Mouse (Mus musculus) CH12F3 (cell line): ENCODE measurements around the gene Aldh5a1.
"Not testable (repeated sequence)": the region's sequence is repeated elsewhere in the genome, so short reads cannot be mapped to it uniquely, and the experiment has no call there.

Experiments
- in situ Hi-C: fragments of 300-500 bp; cut with MboI; formaldehyde crosslinking; loops from 2 replicates; pipeline ENCODE4 v1.14.3; 2020; ENCODE audit warnings: low sequenced_read_pairs

Aldh5a1 gene

DNA sequence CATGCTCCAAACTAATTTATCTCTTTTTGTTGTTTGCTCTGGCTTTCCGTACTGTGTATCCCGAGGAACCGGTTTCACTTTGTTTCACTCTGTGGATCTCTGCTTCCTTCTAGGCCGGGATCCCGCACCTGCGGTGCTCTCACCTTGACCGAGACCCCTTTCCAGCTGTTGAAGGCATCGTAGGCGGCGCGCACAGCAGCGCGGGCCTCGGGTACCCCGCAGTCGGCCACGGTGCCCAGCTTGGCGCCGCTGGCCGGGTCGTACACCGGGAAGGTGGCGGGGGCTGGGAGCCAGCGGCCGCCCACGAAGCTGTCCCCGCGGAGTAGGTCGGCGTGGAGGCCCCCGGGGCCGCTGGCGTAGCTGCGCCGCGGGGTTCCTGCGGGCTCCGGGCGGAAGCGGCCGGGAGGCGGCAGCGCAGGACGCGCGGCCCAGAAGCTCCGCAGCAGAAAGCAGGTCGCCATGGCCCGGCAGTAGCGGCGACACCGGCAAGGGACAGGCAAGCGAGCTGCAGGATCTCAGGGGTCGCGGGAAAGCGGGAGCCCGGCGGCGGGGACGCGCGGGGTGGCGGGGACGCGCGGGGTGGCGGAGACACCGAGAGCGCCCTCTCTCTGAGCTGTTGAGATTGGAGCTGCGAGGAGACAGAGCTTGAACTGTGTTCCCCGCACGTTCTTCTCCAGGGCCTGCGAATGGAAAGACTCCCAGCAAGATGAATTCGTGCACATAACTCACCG, at the start of gene Aldh5a1:
Gene Aldh5a1, minus strand, starts transcription at position 554 of the 731 bp plus-strand sequence.
- in situ Hi-C loops: no loop called here

DNA sequence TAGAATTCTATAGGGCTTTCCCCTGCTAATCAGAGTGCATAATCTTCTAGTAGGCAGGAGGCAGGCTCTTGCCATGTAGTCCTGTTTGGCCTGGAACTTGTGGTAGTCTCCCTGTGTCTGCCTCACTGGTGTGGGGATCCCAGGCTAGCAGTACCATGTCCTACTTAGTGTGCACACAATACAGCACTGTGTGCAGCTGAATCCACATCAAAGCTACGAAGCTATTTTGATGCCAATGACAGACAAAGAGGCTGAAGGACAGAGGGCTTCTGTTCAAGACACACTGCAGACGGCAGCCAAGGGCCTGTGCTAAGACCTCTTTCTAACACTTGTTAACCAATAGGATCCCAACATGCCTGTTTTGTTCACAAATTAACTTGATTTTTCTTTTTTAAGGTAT, 48.0 kb upstream of the Aldh5a1 start:
- in situ Hi-C loops: no loop called here

DNA sequence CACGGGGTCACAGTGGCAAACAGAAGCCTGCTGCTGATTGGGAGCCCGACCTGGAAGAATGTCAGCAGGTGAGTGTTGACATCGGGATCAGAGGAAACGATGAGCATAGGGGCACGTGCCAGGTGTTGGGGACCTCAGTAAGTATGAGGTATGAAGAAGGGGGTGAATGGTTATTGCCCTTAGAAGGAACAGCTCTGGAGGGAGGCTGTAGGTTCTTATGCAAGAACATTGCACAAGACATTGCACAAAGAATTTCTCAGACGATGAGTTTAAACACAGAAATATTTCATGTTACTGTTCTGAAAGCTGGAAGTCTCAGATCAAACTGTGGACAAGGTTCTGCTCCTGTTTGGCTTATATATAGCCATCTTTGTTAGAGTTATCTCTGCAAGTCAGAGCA, 43.6 kb upstream of the Aldh5a1 start:
- in situ Hi-C loops: no loop called here

DNA sequence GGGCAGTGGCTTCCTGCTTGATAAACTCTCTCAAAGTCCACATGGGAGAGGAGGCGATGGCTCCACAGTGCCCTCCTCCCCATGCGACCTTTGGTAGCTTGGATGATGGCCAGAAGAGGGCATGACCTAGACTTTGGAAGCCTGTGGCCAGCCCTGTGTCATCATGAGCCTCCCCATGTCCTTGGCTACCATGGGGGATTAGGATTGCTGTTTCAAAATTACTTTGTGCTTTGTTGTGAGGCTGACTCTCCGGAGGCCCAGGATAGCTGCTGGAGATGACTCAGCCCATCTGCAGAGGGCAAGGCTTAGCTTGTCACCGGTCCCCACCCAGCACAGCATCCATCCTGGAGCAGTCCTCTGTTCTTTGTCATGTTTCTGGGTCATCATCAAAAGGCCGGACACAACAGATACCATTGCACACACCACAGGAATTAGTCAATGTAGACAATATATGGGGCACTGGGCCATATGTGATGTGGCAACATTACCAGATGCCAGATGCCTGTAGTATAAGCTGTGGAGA, 40.4 kb upstream of the Aldh5a1 start:
- in situ Hi-C loops: no loop called here

DNA sequence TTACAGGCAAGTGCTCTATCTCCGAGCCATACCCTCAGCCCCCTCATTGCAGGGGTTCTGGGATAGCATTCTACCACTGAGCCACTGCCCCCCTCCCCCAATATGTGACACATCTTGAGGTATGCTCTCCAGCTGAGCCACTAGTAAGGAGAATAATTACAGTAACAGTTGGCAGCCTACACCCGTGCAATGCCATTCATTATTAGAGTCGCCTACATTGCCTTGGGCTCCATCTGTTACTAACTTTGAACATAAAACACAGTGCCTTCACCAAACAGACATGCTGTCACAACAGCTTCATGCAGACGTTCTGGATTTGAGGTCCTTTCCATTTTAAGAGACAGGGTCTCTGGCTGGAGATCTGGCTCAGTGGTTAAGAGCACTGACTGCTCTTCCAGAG, 38.9 kb upstream of the Aldh5a1 start:
- in situ Hi-C loops: no loop called here

DNA sequence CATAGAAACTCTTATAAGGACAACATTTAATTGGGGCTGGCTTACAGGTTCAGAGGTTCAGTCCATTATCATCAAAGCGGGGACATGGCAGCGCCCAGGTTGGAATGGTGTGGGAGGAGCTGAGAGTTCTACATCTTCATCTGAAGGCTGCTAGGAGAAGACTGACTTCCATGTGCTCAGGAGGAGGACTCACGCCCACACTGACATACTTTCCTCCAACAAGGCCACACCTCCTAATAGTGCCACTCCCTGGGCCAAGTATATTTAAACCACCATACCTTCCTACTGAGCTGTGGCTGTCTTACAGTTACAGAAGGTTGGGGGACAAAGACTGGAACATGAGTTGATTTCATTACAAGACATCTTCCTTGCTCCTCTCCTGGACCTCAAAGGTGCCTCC, 34.3 kb upstream of the Aldh5a1 start:
- in situ Hi-C loops: not testable (repeated sequence)

DNA sequence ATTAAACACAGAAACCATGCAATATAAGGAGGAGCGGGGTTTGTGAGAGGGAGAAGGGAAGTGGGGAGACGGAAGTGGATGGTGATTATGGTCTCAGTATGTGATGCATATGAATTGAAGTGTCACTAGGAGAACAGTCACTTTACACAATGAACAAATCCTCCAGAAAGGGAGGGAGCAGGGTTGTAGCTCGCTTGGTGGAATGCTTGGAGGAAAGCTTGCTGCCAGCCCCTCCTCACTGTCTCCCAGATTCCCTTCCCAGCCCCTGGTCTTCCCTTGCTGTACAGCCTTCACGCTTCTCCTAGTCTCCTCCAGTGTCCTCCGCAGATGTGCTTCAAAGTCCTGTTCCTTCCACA, 28.4 kb upstream of the Aldh5a1 start:
- in situ Hi-C loops: no loop called here

DNA sequence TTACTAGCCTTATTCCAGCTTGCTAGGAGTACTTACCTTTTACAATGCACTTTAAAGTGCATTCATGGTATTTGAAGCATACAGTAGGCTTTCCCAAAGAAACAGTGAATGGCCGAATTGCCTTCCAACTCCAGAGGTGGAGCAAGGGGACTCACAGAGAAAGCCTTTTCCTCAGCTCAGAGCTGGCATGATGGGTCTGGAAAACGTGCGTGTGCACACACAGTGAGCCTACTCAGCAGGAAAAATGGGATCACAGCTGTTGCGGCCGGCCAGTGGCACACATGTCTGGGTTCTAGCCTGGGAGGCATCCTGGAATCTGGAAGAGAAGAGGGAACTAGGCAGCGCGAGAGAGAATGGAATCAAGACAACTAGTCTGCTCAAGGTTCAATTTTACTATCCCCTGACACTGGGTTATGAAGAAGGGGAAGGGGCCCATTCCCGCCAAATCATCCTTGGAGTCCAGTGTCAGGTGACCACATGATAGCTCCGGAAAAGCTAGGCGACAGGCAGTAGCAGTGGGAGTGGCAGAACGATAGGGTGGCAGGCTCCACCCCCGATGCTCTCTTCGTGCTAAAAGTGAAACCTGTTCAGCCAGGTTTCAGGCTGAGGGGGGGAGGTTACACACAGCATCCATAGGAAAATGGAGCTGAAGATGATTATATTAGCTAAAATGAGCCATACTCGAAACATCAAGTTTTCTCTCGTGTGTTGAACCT, 27.8 kb upstream of the Aldh5a1 start:
- in situ Hi-C loops: no loop called here

DNA sequence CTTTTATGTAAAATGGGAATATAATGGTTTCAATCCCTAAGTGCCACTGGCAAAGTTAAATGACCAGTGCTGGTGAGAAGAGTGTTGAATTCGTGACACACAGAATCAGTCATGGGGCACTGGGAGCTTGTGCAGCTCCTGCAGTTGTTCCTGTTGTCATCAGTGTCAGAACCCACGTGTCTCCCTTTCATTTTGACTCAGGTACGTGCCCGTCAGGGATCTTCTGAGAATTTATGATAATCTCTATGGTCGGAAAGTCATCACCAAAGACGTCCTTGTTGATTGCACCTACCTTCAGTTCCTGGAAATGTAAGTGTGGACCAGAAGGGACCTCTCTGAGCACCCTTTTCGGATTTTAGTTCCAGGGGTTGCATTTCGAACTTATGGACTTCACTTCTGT, 24.7 kb upstream of the Aldh5a1 start:
- in situ Hi-C loops: no loop called here

DNA sequence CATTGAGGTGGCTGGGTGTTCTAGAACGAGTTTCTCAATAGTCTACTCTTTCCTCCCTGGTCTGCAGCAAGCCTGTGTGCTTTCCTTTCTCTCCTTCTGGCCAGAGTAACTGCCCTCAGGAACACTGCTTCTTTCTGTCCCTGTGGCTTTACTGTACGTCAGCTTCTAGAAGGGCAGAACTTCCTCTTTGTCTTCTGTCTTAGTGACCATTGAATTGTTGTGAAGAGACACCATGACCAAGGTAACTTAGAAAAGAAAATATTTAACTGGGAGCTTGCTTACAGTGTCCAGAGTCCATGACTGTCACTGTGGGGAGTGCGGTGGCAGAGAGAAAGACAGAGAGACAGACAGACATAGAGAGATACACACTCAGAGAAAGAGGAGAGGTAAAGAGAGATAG, 22.6 kb upstream of the Aldh5a1 start:
- in situ Hi-C loops: no loop called here

DNA sequence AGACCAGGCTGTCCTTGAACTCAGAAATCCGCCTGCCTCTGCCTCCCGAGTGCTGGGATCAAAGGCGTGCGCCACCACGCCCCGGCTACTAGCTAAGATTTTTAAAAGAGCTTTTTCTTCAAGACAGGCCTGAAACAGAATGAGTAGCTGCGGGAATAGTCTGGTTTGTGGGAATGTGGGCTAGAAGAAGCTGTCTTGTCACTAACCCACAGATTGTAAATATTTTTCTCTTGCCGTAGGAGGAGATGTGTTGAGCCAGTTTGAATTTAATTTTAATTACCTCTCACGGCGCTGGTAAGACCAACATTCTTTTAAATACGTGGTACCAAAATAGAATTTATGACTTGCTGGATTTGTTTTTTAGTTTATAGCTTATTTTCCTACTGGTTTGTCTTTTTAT, 21.2 kb upstream of the Aldh5a1 start:
- in situ Hi-C loops: no loop called here

DNA sequence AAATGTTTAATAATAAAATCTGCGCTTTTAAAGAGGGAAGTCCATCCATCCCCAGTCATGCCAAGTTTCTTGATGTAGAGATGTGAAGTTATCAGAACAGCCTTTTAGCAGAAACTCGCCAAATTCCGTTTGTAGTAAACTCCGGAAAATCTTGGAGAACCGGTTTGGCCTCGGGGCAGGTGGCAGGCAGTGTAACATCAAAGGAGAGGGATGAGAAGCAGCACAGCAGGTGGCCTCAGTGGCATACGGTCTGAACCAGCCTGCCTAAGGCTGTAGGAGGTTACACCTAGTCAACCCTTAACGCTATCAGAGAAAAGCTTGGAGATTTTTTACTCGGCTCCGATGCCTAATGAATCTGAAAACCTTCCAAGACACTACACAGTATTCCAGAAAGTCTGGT, 18.0 kb upstream of the Aldh5a1 start:
- in situ Hi-C loops: no loop called here

DNA sequence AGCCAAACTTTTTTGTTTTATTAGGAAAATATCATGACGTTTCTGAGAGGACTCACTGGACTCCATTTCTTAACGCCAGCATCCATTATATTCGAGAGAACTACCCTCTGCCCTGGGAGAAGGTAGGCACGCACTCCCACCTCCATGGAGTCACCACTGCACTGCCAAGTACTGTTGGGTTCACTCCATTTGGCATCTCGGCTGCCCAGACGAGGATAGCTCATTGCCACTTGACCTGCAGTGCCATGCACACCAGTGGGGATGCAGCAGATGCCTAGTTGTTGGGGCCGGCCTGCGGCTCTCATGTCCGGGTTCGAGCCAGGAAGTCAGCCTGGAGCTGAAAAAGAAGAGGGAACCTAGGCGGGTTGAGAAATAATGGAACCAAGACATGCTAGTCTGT, 17.6 kb upstream of the Aldh5a1 start:
- in situ Hi-C loops: no loop called here

DNA sequence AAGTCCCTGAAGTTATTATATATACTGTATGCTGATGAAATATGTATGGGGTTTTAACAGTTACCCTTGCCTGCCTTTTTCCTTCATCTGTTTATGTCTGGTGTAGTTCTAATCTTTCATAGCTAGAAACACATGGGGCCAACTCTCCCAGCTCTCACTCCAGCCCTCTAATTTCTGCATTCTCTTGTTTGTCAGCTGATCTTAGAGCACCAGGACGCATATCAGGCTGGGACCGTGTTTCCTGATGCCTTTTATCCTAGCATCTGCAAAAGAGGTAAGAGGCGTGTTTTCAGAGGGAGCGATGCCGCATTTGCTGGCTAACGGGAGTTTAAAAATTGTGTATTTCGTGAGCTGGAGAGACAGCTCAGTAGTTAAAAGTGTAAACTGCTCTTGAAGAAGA, 15.2 kb upstream of the Aldh5a1 start:
- in situ Hi-C loops: no loop called here

DNA sequence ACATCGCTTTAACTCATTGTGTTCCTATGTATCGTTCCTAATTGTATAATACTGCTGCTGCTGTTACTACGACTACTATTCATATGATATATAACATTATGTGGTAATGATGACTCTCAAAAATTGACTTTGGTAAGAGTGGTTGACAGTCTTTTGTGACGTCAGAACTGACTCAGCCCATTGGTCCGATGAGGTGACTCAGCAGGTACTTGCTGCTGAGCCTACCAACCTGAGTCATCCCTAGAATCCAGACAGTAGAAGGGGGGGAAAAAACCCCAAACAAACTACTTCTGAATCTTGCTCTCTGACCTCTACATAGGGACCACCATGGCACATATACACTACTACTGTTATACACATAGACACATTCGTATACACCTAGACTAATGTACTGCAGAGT, 11.4 kb upstream of the Aldh5a1 start:
- in situ Hi-C loops: no loop called here

DNA sequence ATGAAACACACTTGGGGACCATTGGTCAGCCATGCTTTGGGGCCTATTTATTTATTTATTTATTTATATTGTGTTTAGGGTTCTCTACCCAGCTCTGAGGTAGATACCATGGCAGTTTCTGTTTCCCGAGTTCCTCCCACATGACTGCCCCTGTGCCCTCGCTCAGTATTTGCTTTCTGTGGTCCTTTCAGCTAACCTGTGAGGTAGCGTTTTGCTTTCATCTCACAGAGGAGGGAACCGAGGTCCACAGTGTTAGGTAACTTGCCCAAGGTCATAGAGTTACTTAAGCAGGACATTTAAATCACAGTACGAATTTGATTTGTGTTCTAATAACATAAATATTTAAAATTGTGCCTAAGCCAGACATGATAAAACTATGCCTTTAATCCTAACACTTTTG, 9.7 kb upstream of the Aldh5a1 start:
- in situ Hi-C loops: no loop called here

DNA sequence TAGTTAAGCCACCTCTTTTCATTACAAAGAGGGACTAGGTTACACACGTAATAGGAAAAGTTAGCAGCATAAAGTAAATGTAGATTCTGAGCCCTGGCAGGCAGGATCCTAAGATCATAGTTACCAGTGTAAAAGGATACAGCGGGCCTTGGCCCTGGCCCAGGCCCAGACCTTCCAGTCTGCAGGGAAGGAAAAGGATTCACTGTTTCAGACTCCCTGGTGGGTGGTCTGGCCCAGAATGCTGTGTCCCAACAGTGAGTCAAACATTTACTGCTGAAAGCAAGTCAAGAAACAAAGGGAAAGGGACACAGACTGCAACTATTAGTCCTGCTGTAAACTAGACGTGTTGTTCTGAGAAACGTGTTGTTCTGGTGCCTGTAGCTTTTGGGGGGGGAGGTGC, 8.1 kb upstream of the Aldh5a1 start:
- in situ Hi-C loops: no loop called here

DNA sequence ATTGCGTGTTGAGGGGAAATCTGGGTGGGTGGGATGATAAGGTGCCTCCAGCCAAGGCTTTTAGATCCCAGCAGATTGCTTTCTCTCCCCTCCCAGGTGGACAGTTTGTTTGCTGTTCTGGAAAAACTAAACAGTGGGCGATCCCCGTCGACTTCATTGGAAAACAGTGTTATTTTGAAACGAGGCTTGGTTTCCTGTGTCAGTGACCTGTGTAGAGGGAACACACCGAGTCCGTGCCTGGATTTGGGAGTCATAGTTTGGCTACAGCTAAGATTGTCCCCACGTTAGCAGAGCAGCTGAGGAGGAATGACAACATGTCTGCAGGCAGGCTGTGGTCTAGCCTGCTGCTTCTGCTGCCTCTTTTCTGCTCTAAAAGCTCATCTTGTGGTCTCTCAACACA, 5.8 kb upstream of the Aldh5a1 start:
- in situ Hi-C loops: no loop called here

DNA sequence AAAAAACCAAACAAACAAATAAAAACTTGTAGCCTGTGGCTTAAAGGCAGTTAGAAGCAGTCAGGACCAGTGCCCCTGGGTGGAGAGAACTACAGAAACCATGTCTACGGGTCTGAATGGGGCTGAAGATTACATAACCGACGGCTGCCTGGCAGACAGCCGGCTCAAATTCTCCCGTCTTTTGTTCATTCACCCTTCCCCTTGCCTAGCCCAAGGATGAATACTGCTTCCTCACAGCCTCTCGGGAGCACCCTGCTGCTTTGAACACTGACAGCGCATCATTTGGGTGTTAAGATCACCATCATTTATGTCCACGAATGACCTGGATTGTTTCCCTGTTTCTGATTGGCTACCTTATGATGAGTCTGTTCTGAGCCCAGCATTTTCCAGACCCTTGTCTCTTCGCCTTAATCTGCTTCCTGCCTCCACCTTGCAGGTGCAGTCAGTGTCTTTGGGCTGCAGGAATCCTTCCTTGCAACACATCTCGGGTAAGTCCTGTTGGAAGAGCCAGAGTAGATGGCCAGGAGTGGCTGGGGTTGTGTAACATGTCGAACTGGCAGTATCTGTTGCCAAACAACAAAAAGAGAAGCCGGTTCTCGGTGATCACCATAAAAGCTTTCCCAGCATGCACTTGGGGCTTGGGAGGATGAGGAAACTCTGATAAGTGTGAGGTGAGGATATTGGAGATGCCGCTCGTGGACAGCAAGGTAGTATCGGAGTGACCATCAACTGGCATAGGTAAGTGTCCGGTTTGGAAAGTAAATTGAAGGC, 5.2 kb upstream of the Aldh5a1 start, which contains the start of gene Gpld1:
Gene Gpld1, plus strand, starts transcription at position 641 of the 771 bp plus-strand sequence.
- in situ Hi-C loops: no loop called here

DNA sequence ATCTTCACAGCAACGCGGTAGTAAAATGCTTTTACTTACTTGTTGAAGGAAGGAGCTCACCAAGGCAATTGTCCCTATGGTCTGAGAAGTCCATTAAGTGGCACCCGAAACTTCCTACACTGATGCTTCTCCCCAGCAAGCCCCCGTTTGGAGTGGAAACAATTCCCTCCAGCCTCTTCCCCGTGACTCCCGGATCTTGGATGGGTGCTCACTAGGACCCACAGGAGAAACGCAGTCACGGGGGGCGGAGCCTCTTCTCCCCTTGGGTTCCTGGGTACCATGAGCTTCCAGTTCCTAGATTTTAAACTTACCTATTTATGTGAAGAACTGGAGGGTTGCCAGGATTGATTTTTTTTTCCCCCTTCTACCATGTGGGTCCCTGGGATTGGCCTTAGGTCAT, 2.0 kb upstream of the Aldh5a1 start:
- in situ Hi-C loops: no loop called here

DNA sequence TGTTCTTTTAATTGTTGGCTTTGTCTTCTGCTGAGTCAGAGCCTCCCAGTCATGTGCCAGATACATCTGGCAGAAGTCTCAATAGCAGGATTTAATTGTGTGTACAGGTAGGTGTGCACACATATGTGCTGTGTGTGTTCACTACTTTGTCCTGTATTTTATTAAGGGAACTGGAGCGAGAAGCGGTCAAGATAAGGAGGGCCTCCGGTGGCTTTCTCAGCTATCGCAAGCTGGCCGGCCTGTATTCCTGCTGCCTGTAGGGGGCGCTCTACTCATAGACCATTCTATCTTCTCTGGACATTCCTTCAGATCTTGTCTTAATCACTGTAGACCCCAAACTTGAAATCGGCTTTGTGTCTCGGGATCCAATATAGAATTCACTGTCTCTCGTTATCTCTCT, 1.2 kb upstream of the Aldh5a1 start:
- in situ Hi-C loops: no loop called here

DNA sequence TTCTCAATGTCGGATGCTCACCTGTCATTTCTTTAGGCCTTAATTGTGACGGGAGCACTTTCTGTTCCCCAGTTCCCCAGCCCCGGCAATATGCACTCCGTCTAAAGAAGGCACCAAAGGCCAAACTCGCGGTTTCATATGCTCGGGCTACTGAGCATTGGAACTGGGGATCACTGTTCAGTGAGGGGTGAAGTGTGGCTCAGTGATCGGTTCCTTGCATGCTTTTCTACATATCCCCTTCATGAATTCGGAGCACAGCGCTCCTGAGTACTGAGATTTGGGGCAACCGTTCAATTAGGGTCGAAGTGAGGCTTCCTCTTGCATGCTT, 342 bp upstream of the Aldh5a1 start:
- in situ Hi-C loops: no loop called here
